19 mouse cellular contexts compared by ENCODE assay signal in genomic region chr13:47602646-47603045, GRCm38 (mm10).
DNase-seq lines count a peak whose midpoint lies in the region; ATAC-seq lines count a peak whose summit lies in the region.
"Had no signal": no experiment of that assay in that cellular context is flagged by ENCODE, and none has a peak within 500 bp of the region (broad histone marks: within the 10 kb centered on the region; RNA-seq: fewer than 3 reads in every experiment).

No protein-coding gene starts in this region.

- 22% methylated on average over 1 of the region's 1 CpGs for WGBS in midbrain, embryonic 13.5 days

- H3K27me3 ChIP-seq in midbrain, embryonic 13.5 days: no peaks in the 10 kb centered on the region
- H3K27me3 ChIP-seq: forebrain, embryonic 15.5 days; hindbrain, embryonic 13.5 days had no signal

- peak; percentile 61 to 82 for DNase-seq in adrenal gland, adult (ENCODE audit: inconsistent age in 2 of 2, low spot score in 1 of 2)
- no peak for DNase-seq in adrenal gland, postnatal 4 days (ENCODE audit: low spot score in 2 of 2)
- peak; percentile 23 for DNase-seq in retina, postnatal 1 day
- DNase-seq in retina, embryonic 14.5 days (ENCODE audit: low spot score): no peak
- peak; percentile 21 for DNase-seq in adrenal gland, postnatal 25 days
- no peak for DNase-seq in frontal cortex, postnatal 25 days (ENCODE audit: low spot score in 2 of 2)
- DNase-seq: cerebellum, adult 18-20 months; cerebellum, adult 9-11 months; cerebellum, postnatal 36 days; gastrocnemius, postnatal 10 days; heart, adult 18-20 months; heart, postnatal 10 days; heart, postnatal 4 days had no signal

- H3K4me3 ChIP-seq in midbrain, embryonic 13.5 days (replicated peaks): no peak overlapping the region
- H3K4me3 ChIP-seq: embryonic facial prominence, embryonic 10.5 days; forebrain, embryonic 15.5 days; heart, embryonic 10.5 days; hindbrain, embryonic 13.5 days had no signal

- H3K36me3 ChIP-seq in midbrain, embryonic 13.5 days: no peaks in the 10 kb centered on the region
- H3K36me3 ChIP-seq: embryonic facial prominence, embryonic 10.5 days; forebrain, embryonic 15.5 days; heart, embryonic 10.5 days; hindbrain, embryonic 13.5 days had no signal

- H3K4me2 ChIP-seq in midbrain, embryonic 13.5 days (replicated peaks): no peak overlapping the region
- H3K4me2 ChIP-seq: forebrain, embryonic 15.5 days; hindbrain, embryonic 13.5 days had no signal

- H3K9me3 ChIP-seq in midbrain, embryonic 13.5 days: no peaks in the 10 kb centered on the region
- H3K9me3 ChIP-seq: embryonic facial prominence, embryonic 10.5 days; forebrain, embryonic 15.5 days; heart, embryonic 10.5 days; hindbrain, embryonic 13.5 days had no signal

- no peak for ATAC-seq in midbrain, embryonic 13.5 days
- ATAC-seq: forebrain, embryonic 15.5 days; hindbrain, postnatal 0 days had no signal

- H3K27ac ChIP-seq in midbrain, embryonic 13.5 days: no peak overlapping the region
- H3K27ac ChIP-seq: embryonic facial prominence, embryonic 10.5 days; forebrain, embryonic 15.5 days; heart, embryonic 10.5 days; hindbrain, embryonic 13.5 days; hindbrain, postnatal 0 days had no signal

- no peak overlapping the region for H3K9ac ChIP-seq in midbrain, embryonic 13.5 days (replicated peaks)
- H3K9ac ChIP-seq: forebrain, embryonic 15.5 days; hindbrain, embryonic 13.5 days had no signal

- peaks cover 6% of the 10 kb centered on the region; the same call in 1 of the 2 replicates for H3K4me1 ChIP-seq in midbrain, embryonic 13.5 days (replicated peaks)
- H3K4me1 ChIP-seq: embryonic facial prominence, embryonic 10.5 days; forebrain, embryonic 15.5 days; heart, embryonic 10.5 days had no signal

Comparison
In these comparisons a context has a peak if more than half of its experiments do, and no peak if none do; other contexts are left out.
1. DNase-seq: peak in adrenal gland, adult (2 of 2), retina, postnatal 1 day (single experiment) and adrenal gland, postnatal 25 days (single experiment); none in adrenal gland, postnatal 4 days (0 of 2), retina, embryonic 14.5 days (single experiment) and frontal cortex, postnatal 25 days (0 of 2).